Mouse (Mus musculus): ENCODE measurements at regions not wholly inside any gene's neighbourhood (a gene's known extent, or its start where the extent isn't known, plus 50 kb on each side); places are given as distances from the start of the nearest gene placed in this dataset.

GRCm38 (mm10) chr16:55142431-55143173 lies 155.2 kb downstream of the Zpld1 start:
- no peak for TF ChIP-seq CTCF (IDR thresholded peaks at IDR 0.05; ENCODE audit: low read depth)
- TF ChIP-seq EP300 (IDR thresholded peaks at IDR 0.05; ENCODE audit: low read depth), result no peak
